Mouse (Mus musculus): ENCODE measurements at regions not wholly inside any gene's neighbourhood (a gene's known extent, or its start where the extent isn't known, plus 50 kb on each side); places are given as distances from the start of the nearest gene placed in this dataset.
A peak's percentile ranks its signal among the peaks of the same experiment; 100 is the strongest.
"Not testable (repeated sequence)": the region's sequence is repeated elsewhere in the genome, so short reads cannot be mapped to it uniquely, and the experiment has no call there.

- 38% methylated on average over 1 of the region's 1 CpGs for WGBS
- H3K9ac ChIP-seq = no peak overlapping the region
- no peaks in the 10 kb centered on the region for H3K4me1 ChIP-seq (ENCODE audit: insufficient read depth)
- H3K36me3 ChIP-seq (ENCODE audit: insufficient read depth) = no peaks in the 10 kb centered on the region
- H3K9me3 ChIP-seq (ENCODE audit: low read length) = no peaks in the 10 kb centered on the region
- H3K4me3 ChIP-seq (ENCODE audit: low read depth, low read length) = no peak overlapping the region
- ATAC-seq = peak; percentile 25
- no peaks in the 10 kb centered on the region for H3K27me3 ChIP-seq (ENCODE audit: insufficient read depth, low read length)
- peak; percentile 14 for DNase-seq
- no peak for TF ChIP-seq CTCF (IDR thresholded peaks at IDR 0.05; ENCODE audit: low read depth)
- no peak overlapping the region for H3K27ac ChIP-seq (ENCODE audit: low read depth, low read length)
- H3K4me2 ChIP-seq (ENCODE audit: low read depth) = no peak overlapping the region
Observed at GRCm38 (mm10) chr3:124113995-124114394, 206.7 kb upstream of the Tram1l1 start.

DNA sequence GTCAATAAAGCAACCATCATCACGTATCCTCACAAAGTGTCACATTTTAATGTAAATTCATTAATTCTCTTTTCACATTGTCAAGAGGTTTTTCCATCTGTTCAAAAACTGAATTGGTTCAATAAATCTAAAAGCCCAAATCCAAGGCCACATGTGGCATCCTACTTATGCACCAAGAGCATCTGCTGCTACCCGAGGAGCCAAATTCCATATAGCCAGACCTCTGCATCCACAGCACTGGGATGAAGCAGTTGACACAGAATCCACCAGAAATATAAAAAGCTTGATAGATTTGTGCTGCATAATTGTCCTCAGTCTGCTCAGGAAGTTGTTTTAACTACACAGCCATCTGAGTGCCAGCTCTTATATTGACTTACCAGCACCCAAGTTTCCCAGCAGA, 164.4 kb upstream of the Tram1l1 start:
- Histone ChIP-seq H3K9ac (no peak overlapping the region), H3K4me2 (ENCODE audit: low read depth) (no peak overlapping the region), H3K27me3 (ENCODE audit: insufficient read depth, low read length) (no peaks in the 10 kb centered on the region), H3K4me1 (ENCODE audit: insufficient read depth) (no peaks in the 10 kb centered on the region), H3K36me3 (ENCODE audit: insufficient read depth) (no peaks in the 10 kb centered on the region), H3K4me3 (ENCODE audit: low read depth, low read length) (no peak overlapping the region), H3K9me3 (ENCODE audit: low read length) (no peaks in the 10 kb centered on the region), H3K27ac (ENCODE audit: low read depth, low read length) (no peak overlapping the region)
- TF ChIP-seq CTCF (IDR thresholded peaks at IDR 0.05; ENCODE audit: low read depth) = no peak
- peak; percentile 41 for DNase-seq
- ATAC-seq = peak; percentile 69
- 47% methylated on average over 2 of the region's 2 CpGs for WGBS

DNA sequence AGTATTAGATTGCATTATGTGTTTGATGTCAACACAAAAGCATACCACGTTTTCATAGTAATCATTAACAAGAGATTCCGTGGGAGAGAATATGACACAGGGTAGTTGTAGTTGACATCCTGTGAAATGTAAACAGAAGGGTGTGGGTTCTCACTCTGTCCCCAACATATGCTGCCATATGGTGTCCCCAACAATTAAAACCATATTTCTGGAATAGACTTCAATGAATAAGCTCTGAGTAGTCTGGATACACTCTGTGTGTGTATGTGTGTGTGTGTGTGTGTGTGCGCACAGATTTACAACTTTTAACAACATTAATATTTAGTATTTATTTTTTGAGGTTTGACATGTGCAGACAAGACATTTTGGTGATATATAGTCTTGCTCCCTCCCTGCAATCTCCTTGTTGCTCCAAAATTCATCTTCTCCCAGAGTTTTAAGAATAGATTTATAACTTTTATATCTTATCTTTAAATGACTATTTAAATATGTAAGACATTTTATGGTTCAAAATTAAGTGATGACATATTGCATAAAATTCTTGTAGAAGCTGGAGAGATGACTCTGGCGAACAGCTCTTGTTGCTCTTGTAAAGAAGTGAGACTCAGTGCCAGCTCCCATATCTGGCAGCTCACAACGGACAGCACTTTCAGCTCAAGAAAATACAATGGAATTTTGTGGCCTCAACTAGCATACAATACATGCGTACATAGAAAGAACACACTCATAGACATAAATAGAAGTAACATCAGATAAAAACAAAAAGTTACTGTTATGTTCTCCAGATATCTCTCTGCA, 162.6 kb upstream of the Tram1l1 start:
- H3K4me2 ChIP-seq (ENCODE audit: low read depth) = no peak overlapping the region
- WGBS = 59% methylated on average over 6 of the region's 6 CpGs
- DNase-seq (peak; percentile 47), ATAC-seq (peak; percentile 67)
- no peaks in the 10 kb centered on the region for H3K4me1 ChIP-seq (ENCODE audit: insufficient read depth)
- TF ChIP-seq CTCF (IDR thresholded peaks at IDR 0.05; ENCODE audit: low read depth) = no peak
- H3K9ac ChIP-seq = no peak overlapping the region
- no peaks in the 10 kb centered on the region for H3K36me3 ChIP-seq (ENCODE audit: insufficient read depth)
- no peaks in the 10 kb centered on the region for H3K9me3 ChIP-seq (ENCODE audit: low read length)
- H3K4me3 ChIP-seq (ENCODE audit: low read depth, low read length) = no peak overlapping the region
- no peak overlapping the region for H3K27ac ChIP-seq (ENCODE audit: low read depth, low read length)
- no peaks in the 10 kb centered on the region for H3K27me3 ChIP-seq (ENCODE audit: insufficient read depth, low read length)

DNA sequence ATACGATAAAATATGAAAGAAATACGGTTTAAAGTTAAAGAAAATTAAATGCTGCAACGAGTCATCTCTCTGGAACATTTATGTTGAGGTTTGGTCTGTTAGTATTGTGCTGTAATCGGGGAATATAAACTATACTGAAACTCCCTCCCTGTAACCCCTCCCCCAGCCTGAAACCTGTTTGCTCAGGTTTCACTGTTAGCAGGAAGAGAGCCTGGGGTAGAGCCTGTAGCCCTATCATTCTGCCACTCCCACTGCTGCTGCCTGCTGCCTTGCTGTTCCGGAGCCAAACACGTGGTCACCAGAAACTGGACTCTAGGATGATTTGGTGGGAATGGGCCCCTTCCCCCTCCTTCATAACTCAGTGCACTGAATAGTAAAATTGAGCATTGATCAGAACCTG, 127.3 kb upstream of the Tram1l1 start:
- not testable (repeated sequence) for H3K36me3 ChIP-seq (ENCODE audit: insufficient read depth); H3K4me3 ChIP-seq (ENCODE audit: low read depth, low read length); ATAC-seq; H3K4me1 ChIP-seq (ENCODE audit: insufficient read depth); H3K9me3 ChIP-seq (ENCODE audit: low read length); H3K9ac ChIP-seq; H3K27me3 ChIP-seq (ENCODE audit: insufficient read depth, low read length); DNase-seq; H3K4me2 ChIP-seq (ENCODE audit: low read depth); H3K27ac ChIP-seq (ENCODE audit: low read depth, low read length)
- 77% methylated on average over 6 of the region's 6 CpGs for WGBS

GRCm38 (mm10) chr3:124200226-124200940, 120.3 kb upstream of the Tram1l1 start:
- not testable (repeated sequence) for H3K9ac ChIP-seq; ATAC-seq; H3K4me3 ChIP-seq (ENCODE audit: low read depth, low read length); DNase-seq; H3K9me3 ChIP-seq (ENCODE audit: low read length); H3K4me1 ChIP-seq (ENCODE audit: insufficient read depth); H3K36me3 ChIP-seq (ENCODE audit: insufficient read depth); H3K4me2 ChIP-seq (ENCODE audit: low read depth); H3K27me3 ChIP-seq (ENCODE audit: insufficient read depth, low read length); H3K27ac ChIP-seq (ENCODE audit: low read depth, low read length)
- 85% methylated on average over 9 of the region's 9 CpGs for WGBS

- DNase-seq = no peak
- Histone ChIP-seq H3K9ac (no peak overlapping the region), H3K9me3 (ENCODE audit: low read length) (no peaks in the 10 kb centered on the region), H3K27me3 (ENCODE audit: insufficient read depth, low read length) (no peaks in the 10 kb centered on the region), H3K4me1 (ENCODE audit: insufficient read depth) (no peaks in the 10 kb centered on the region), H3K4me3 (ENCODE audit: low read depth, low read length) (no peak overlapping the region), H3K36me3 (ENCODE audit: insufficient read depth) (no peaks in the 10 kb centered on the region), H3K27ac (ENCODE audit: low read depth, low read length) (no peak overlapping the region), H3K4me2 (ENCODE audit: low read depth) (no peak overlapping the region)
- WGBS = 88% methylated on average over 2 of the region's 2 CpGs
- no peak for ATAC-seq
- no peak for TF ChIP-seq CTCF (IDR thresholded peaks at IDR 0.05; ENCODE audit: low read depth)
Observed at GRCm38 (mm10) chr3:124217131-124217530, 103.5 kb upstream of the Tram1l1 start.

GRCm38 (mm10) chr3:124225982-124226381, 94.7 kb upstream of the Tram1l1 start:
- Histone ChIP-seq H3K27ac (ENCODE audit: low read depth, low read length) (no peak overlapping the region), H3K4me2 (ENCODE audit: low read depth) (no peak overlapping the region), H3K9me3 (ENCODE audit: low read length) (no peaks in the 10 kb centered on the region), H3K36me3 (ENCODE audit: insufficient read depth) (no peaks in the 10 kb centered on the region), H3K4me3 (ENCODE audit: low read depth, low read length) (no peak overlapping the region), H3K9ac (no peak overlapping the region), H3K4me1 (ENCODE audit: insufficient read depth) (no peaks in the 10 kb centered on the region), H3K27me3 (ENCODE audit: insufficient read depth, low read length) (no peaks in the 10 kb centered on the region)
- peak; percentile 23; the same call in 1 of the 2 replicates for TF ChIP-seq CTCF (IDR thresholded peaks at IDR 0.05; ENCODE audit: low read depth)
- ATAC-seq (no peak), DNase-seq (no peak)
- WGBS = 83% methylated on average over 4 of the region's 4 CpGs
